Mouse (Mus musculus): ENCODE results near the gene Usp32. TPM values are rescaled to one million over a fixed set of nuclear protein-coding genes. Genes with fewer than 3 reads are reported as not detected.
"Not testable (repeated sequence)": the region's sequence is repeated elsewhere in the genome, so short reads cannot be mapped to it uniquely, and the experiment has no call there.

The Usp32 gene
- polyA plus RNA-seq, 1 experiment from 2014 or later = 4.3 TPM

- no peaks in the 10 kb centered on the region for H3K36me3 ChIP-seq
- no peaks in the 10 kb centered on the region for H3K4me1 ChIP-seq
- no peaks in the 10 kb centered on the region for H3K9me3 ChIP-seq (replicated peaks)
- H3K27ac ChIP-seq (replicated peaks) = no peak overlapping the region
- no peak overlapping the region for H3K4me3 ChIP-seq
- no peaks in the 10 kb centered on the region for H3K27me3 ChIP-seq (ENCODE audit: low read depth, poor library complexity, severe bottlenecking)
- no peak for DNase-seq (ENCODE audit: low spot score)
Observed at GRCm38 (mm10) chr11:85164371-85164770, 24.4 kb upstream of the Usp32 start.

DNA sequence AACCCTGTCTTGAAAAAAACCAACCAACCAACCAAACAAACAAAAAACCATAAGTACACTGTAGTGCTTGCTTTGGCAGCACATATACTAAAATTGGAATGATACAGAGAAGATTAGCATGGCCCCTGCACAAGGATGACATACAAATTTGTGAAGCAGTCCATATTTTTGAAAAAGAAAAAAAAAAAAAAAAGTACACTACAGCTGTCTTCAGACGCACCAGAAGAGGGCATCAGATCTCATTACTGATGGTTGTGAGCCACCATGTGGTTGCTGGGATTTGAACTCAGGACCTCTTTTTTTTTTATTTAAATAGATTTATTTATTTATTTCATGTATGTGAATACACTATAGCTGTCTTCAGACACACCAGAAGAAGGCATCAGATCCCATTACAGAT is 23.1 kb upstream of the Usp32 start:
- H3K27me3 ChIP-seq (ENCODE audit: low read depth, poor library complexity, severe bottlenecking); H3K36me3 ChIP-seq; H3K4me3 ChIP-seq; H3K9me3 ChIP-seq (replicated peaks); H3K27ac ChIP-seq (replicated peaks); H3K4me1 ChIP-seq; DNase-seq (ENCODE audit: low spot score): not testable (repeated sequence)
- 91% methylated on average over 1 of the region's 1 CpGs for WGBS

DNA sequence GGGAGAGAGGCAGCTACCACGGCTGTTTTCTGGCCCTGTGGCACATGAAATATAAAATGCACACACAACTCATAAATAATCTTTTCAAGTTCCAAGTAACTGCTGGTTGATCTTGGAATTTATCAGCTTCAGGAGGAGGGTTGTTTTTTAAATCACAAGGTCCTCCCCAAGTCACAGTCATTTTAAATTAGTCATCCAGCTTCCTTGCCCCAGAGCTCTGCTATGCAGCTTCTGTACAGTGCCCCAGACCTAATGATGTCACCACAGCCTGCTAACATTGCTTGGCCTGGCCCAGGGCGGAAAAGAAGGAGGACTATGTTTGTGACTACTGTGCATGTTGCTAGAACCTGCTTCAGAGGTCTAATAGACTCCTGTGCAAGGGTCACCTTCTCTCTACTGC is 17.3 kb upstream of the Usp32 start:
- WGBS = 78% methylated on average over 2 of the region's 2 CpGs

DNA sequence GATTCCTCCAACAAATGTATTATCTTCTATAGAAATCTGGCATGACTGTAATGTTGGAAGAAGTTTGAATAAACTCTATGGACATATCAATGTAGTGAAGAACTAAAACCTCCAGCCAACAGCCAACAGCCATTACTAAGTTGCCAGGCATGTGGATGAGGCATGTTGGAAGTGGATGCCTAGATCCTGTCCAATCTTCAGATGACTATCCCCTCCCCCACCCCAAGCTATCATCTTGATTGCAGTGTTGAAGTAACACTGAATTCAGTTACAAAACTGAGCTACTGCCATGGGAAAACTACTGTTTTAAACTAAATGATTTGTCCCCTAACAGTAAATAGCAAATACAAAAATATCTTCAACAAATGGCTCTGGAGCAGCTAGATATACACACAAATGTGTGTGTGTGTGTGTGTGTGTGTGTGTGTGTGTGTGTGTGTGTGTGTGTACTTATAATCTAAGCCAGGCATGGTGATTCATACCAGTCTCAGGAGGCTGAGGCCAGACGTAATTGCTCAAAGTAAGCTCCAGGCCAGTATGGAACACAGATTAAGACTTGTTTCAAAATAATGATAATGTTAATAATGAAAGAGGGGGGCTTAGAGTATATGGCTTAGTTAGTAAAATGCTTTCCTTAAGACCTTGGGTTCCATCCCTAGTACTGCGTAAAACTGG is 12.4 kb upstream of the Usp32 start:
- WGBS = 91% methylated on average over 2 of the region's 2 CpGs
- Histone ChIP-seq H3K27me3 (ENCODE audit: low read depth, poor library complexity, severe bottlenecking) (no peaks in the 10 kb centered on the region), H3K36me3 (no peaks in the 10 kb centered on the region), H3K27ac (replicated peaks) (no peak overlapping the region), H3K4me1 (no peaks in the 10 kb centered on the region), H3K4me3 (no peak overlapping the region), H3K9me3 (replicated peaks) (no peaks in the 10 kb centered on the region)
- DNase-seq (ENCODE audit: low spot score) = no peak

More for the DNA sequence above, 17.3 kb upstream of the Usp32 start:
- no peaks in the 10 kb centered on the region for H3K4me1 ChIP-seq
- H3K36me3 ChIP-seq = no peaks in the 10 kb centered on the region
- no peak overlapping the region for H3K27ac ChIP-seq (replicated peaks)
- H3K4me3 ChIP-seq = no peak overlapping the region
- H3K9me3 ChIP-seq (replicated peaks) = no peaks in the 10 kb centered on the region
- no peak for DNase-seq (ENCODE audit: low spot score)
- H3K27me3 ChIP-seq (ENCODE audit: low read depth, poor library complexity, severe bottlenecking) = no peaks in the 10 kb centered on the region

- peaks cover 20% of the 10 kb centered on the region for H3K4me1 ChIP-seq
- 5% methylated on average over 17 of the region's 17 CpGs for WGBS
- peak overlapping the region; percentile 94 for H3K4me3 ChIP-seq
Observed at GRCm38 (mm10) chr11:85138776-85139474, 1.0 kb downstream of the Usp32 start.

GRCm38 (mm10) chr11:85131542-85131941 is 8.4 kb downstream of the Usp32 start:
- Histone ChIP-seq H3K9me3 (replicated peaks) (no peaks in the 10 kb centered on the region), H3K27ac (replicated peaks) (no peak overlapping the region), H3K4me3 (no peak overlapping the region), H3K4me1 (no peaks in the 10 kb centered on the region), H3K27me3 (ENCODE audit: low read depth, poor library complexity, severe bottlenecking) (no peaks in the 10 kb centered on the region), H3K36me3 (no peaks in the 10 kb centered on the region)
- no peak for DNase-seq (ENCODE audit: low spot score)
- 85% methylated on average over 2 of the region's 2 CpGs for WGBS

More at GRCm38 (mm10) chr11:85138776-85139474, 1.0 kb downstream of the Usp32 start:
- Histone ChIP-seq H3K36me3 (no peaks in the 10 kb centered on the region), H3K9me3 (replicated peaks) (no peaks in the 10 kb centered on the region), H3K27me3 (ENCODE audit: low read depth, poor library complexity, severe bottlenecking) (no peaks in the 10 kb centered on the region), H3K27ac (replicated peaks) (peak overlapping the region; percentile 95)
- DNase-seq (ENCODE audit: low spot score) = peak; percentile 21

DNA sequence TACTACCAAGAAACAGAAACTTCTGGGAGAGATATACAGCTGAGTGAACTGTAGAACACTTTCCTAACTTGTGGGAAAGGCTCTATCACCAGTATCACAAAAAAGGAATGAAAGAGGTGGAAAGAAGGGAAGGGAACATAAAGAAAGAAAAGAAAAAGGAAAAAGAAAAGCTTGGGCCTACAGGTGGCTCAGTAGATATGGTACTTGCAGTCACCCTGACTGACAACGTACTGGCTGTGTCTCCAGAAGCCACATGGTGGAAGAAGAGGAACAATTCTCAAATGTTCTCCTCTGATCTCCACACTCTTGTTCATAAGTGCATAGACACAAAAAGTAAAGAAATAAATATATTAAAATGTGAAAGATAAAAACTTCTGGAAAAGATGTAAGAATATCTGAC is 11.1 kb downstream of the Usp32 start:
- WGBS = 88% methylated on average over 1 of the region's 1 CpGs
- H3K9me3 ChIP-seq (replicated peaks) = no peaks in the 10 kb centered on the region

DNA sequence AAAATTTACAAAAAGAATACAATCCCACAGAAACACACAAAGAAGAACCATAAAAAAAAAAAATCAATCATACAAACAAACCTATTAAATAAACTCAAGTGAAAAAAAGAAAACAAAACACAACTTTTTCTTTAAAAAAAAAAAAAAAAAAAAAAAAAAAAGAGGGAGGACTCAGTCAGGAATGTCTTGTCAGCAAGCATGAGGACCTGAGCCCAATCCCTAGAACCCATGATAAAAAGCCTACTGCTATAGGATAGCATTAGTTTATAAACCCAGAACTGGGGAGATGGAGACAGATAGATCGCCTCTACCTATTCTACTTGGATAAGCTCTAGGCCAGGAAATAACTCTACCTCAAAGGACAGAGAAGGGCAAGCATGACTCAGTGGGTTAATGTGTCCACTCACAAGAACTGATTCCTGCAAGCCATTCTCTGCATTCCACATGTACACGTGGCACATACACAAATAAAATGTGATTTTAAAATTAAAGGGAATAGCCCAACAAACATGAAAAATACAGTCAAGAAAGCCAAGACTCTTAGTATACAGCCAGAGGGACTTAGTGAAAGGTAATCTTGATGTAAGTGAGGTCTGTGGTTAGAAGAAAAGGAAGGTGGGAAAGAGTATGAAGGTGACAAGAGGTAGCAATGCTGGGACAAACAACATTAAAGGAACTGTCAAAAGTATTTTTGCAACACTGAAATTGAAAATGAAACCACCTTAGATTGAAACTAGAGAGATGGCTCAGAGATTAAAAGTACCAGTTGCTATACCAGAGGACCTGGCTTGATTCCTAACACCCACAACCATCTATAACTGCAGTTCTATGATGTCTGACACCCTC is 13.5 kb downstream of the Usp32 start:
- Histone ChIP-seq H3K9me3 (replicated peaks) (no peaks in the 10 kb centered on the region), H3K27me3 (ENCODE audit: low read depth, poor library complexity, severe bottlenecking) (no peaks in the 10 kb centered on the region), H3K4me1 (no peaks in the 10 kb centered on the region), H3K36me3 (no peaks in the 10 kb centered on the region), H3K27ac (replicated peaks) (no peak overlapping the region), H3K4me3 (no peak overlapping the region)
- WGBS = 95% methylated on average over 2 of the region's 2 CpGs
- no peak for DNase-seq (ENCODE audit: low spot score)

More for the DNA sequence above, 11.1 kb downstream of the Usp32 start:
- H3K27ac ChIP-seq (replicated peaks) = no peak overlapping the region
- H3K27me3 ChIP-seq (ENCODE audit: low read depth, poor library complexity, severe bottlenecking) = no peaks in the 10 kb centered on the region
- DNase-seq (ENCODE audit: low spot score) = no peak
- H3K36me3 ChIP-seq = no peaks in the 10 kb centered on the region
- H3K4me1 ChIP-seq = no peaks in the 10 kb centered on the region
- no peak overlapping the region for H3K4me3 ChIP-seq

GRCm38 (mm10) chr11:85123267-85123992 is 16.5 kb downstream of the Usp32 start:
- H3K27ac ChIP-seq (replicated peaks) = no peak overlapping the region
- no peak overlapping the region for H3K4me3 ChIP-seq
- H3K27me3 ChIP-seq (ENCODE audit: low read depth, poor library complexity, severe bottlenecking) = no peaks in the 10 kb centered on the region
- no peak for DNase-seq (ENCODE audit: low spot score)
- no peaks in the 10 kb centered on the region for H3K9me3 ChIP-seq (replicated peaks)
- WGBS = 87% methylated on average over 3 of the region's 3 CpGs
- no peaks in the 10 kb centered on the region for H3K36me3 ChIP-seq
- no peaks in the 10 kb centered on the region for H3K4me1 ChIP-seq

- Histone ChIP-seq H3K4me1 (no peaks in the 10 kb centered on the region), H3K36me3 (no peaks in the 10 kb centered on the region), H3K9me3 (replicated peaks) (no peaks in the 10 kb centered on the region), H3K27me3 (ENCODE audit: low read depth, poor library complexity, severe bottlenecking) (no peaks in the 10 kb centered on the region), H3K4me3 (no peak overlapping the region), H3K27ac (replicated peaks) (no peak overlapping the region)
- DNase-seq (ENCODE audit: low spot score) = no peak
- 79% methylated on average over 1 of the region's 1 CpGs for WGBS
Observed at GRCm38 (mm10) chr11:85122073-85122472, 17.9 kb downstream of the Usp32 start.

DNA sequence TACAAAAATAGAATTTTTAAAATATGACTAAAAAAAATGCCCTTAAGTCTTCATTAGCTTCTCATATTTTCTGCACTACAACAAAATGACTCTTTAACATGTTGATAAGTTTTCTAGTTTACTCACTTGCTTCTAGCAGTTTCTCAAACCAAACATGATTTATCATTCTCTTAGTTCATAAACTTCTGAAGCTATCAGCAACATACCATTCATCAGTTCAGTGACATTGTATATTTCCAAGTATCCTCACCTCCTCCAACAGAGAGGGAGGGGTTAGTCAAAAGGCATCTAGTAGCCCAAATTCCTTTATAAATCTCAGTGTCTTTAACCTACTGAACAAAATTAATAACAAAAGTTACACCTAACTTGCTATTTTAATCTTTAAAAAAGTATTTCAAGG is 22.8 kb downstream of the Usp32 start:
- no peak overlapping the region for H3K27ac ChIP-seq (replicated peaks)
- no peak for DNase-seq (ENCODE audit: low spot score)

DNA sequence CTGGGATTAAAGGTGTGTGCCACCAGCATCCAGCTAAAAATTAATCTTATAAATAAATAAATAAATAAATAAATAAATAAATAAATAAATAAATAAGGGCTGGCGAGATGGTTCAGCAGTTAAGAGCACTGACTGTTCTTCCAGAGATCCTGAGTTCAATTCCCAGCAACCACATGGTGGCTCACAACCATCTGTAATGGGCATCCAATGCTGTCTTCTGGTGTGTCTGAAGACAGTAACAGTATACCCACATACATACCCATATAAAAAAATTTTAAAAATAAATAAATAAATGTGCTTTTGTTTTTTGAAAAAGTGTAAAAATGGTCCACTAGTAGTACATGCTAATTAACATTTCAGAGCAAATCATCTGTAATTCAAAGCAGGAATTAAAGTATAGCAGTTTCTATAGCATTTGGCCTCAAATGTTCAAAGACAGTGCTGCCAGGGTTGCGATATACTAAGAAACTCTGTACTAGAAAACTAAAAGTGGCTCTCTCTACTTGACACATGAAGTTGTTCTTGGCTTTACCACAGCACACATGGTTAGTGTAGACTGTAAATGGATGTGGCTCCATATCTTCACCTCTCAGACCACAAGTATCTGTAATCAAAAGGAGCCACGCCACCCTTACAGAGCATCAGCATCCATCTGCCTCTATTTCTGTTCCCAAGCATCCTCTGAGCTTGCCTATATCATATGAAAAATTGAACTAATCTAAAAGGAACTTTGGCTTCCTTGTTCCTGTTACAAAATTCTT is 23.7 kb downstream of the Usp32 start:
- Histone ChIP-seq H3K4me1 (no peaks in the 10 kb centered on the region), H3K36me3 (peaks cover 3% of the 10 kb centered on the region), H3K27ac (replicated peaks) (no peak overlapping the region), H3K4me3 (no peak overlapping the region), H3K27me3 (ENCODE audit: low read depth, poor library complexity, severe bottlenecking) (no peaks in the 10 kb centered on the region), H3K9me3 (replicated peaks) (no peaks in the 10 kb centered on the region)
- WGBS = 89% methylated on average over 3 of the region's 3 CpGs
- DNase-seq (ENCODE audit: low spot score) = no peak

More for the DNA sequence above, 22.8 kb downstream of the Usp32 start:
- H3K9me3 ChIP-seq (replicated peaks) = no peaks in the 10 kb centered on the region
- no peak overlapping the region for H3K4me3 ChIP-seq
- no peaks in the 10 kb centered on the region for H3K36me3 ChIP-seq
- H3K27me3 ChIP-seq (ENCODE audit: low read depth, poor library complexity, severe bottlenecking) = no peaks in the 10 kb centered on the region
- H3K4me1 ChIP-seq = no peaks in the 10 kb centered on the region
